Mouse (Mus musculus): ENCODE data around the gene Gtf2ird1.
"Not testable (repeated sequence)": the region's sequence is repeated elsewhere in the genome, so short reads cannot be mapped to it uniquely, and the experiment has no call there.

Gene Gtf2ird1

GRCm38 (mm10) chr5:134337012-134337411 lies 119.5 kb downstream of the Gtf2ird1 start:
- H3K4me1 ChIP-seq (replicated peaks; ENCODE audit: low read depth, low read length), result peaks cover 87% of the 10 kb centered on the region
- TF ChIP-seq NANOG (IDR thresholded peaks at IDR 0.05; ENCODE audit: borderline replicate concordance, low read length), result peak; percentile 82
- H3K36me3 ChIP-seq (ENCODE audit: insufficient read depth, low read length); H3K4me3 ChIP-seq (replicated peaks; ENCODE audit: low read length); H3K9me3 ChIP-seq (ENCODE audit: low read length); H3K27me3 ChIP-seq (ENCODE audit: insufficient read depth, low read length): not testable (repeated sequence)

GRCm38 (mm10) chr5:134332743-134333142 lies 123.8 kb downstream of the Gtf2ird1 start:
- Histone ChIP-seq H3K4me3 (replicated peaks; ENCODE audit: low read length) (no peak overlapping the region), H3K9me3 (ENCODE audit: low read length) (no peaks in the 10 kb centered on the region), H3K4me1 (replicated peaks; ENCODE audit: low read depth, low read length) (peaks cover 92% of the 10 kb centered on the region), H3K36me3 (ENCODE audit: insufficient read depth, low read length) (no peaks in the 10 kb centered on the region), H3K27me3 (ENCODE audit: insufficient read depth, low read length) (no peaks in the 10 kb centered on the region)
- TF ChIP-seq CTCF (conservative IDR thresholded peaks at IDR 0.05; ENCODE audit: low read length), result no peak
- peak; percentile 61; the same call in 1 of the 2 replicates for TF ChIP-seq NANOG (IDR thresholded peaks at IDR 0.05; ENCODE audit: borderline replicate concordance, low read length)

- no peaks in the 10 kb centered on the region for H3K27me3 ChIP-seq (ENCODE audit: insufficient read depth, low read length)
Observed at GRCm38 (mm10) chr5:134330082-134330481, 126.4 kb downstream of the Gtf2ird1 start.

GRCm38 (mm10) chr5:134329311-134329710 lies 127.2 kb downstream of the Gtf2ird1 start:
- Histone ChIP-seq H3K9me3 (ENCODE audit: low read length) (no peaks in the 10 kb centered on the region), H3K27me3 (ENCODE audit: insufficient read depth, low read length) (no peaks in the 10 kb centered on the region), H3K36me3 (ENCODE audit: insufficient read depth, low read length) (no peaks in the 10 kb centered on the region), H3K4me1 (replicated peaks; ENCODE audit: low read depth, low read length) (peaks cover 89% of the 10 kb centered on the region), H3K4me3 (replicated peaks; ENCODE audit: low read length) (no peak overlapping the region)
- TF ChIP-seq NANOG (IDR thresholded peaks at IDR 0.05; ENCODE audit: borderline replicate concordance, low read length), result peak; percentile 59; the same call in 1 of the 2 replicates
- no peak for TF ChIP-seq CTCF (conservative IDR thresholded peaks at IDR 0.05; ENCODE audit: low read length)

More at GRCm38 (mm10) chr5:134330082-134330481, 126.4 kb downstream of the Gtf2ird1 start:
- no peaks in the 10 kb centered on the region for H3K9me3 ChIP-seq (ENCODE audit: low read length)
- peaks cover 85% of the 10 kb centered on the region for H3K4me1 ChIP-seq (replicated peaks; ENCODE audit: low read depth, low read length)
- no peak overlapping the region for H3K4me3 ChIP-seq (replicated peaks; ENCODE audit: low read length)
- no peaks in the 10 kb centered on the region for H3K36me3 ChIP-seq (ENCODE audit: insufficient read depth, low read length)
- TF ChIP-seq POU5F1 (IDR thresholded peaks at IDR 0.05; ENCODE audit: borderline replicate concordance, low read length) (0 out of 2 replicates have a peak, but pooled peaks have one; percentile 10), NANOG (IDR thresholded peaks at IDR 0.05; ENCODE audit: borderline replicate concordance, low read length) (no peak)

GRCm38 (mm10) chr5:134328482-134329001 lies 128.0 kb downstream of the Gtf2ird1 start:
- no peaks in the 10 kb centered on the region for H3K9me3 ChIP-seq (ENCODE audit: low read length)
- H3K4me3 ChIP-seq (replicated peaks; ENCODE audit: low read length), result 0 out of 2 replicates have a peak overlapping the region, but pooled peaks have one; percentile 14
- TF ChIP-seq NANOG (IDR thresholded peaks at IDR 0.05; ENCODE audit: borderline replicate concordance, low read length) (no peak), CTCF (conservative IDR thresholded peaks at IDR 0.05; ENCODE audit: low read length) (no peak)
- peaks cover 88% of the 10 kb centered on the region for H3K4me1 ChIP-seq (replicated peaks; ENCODE audit: low read depth, low read length)
- no peaks in the 10 kb centered on the region for H3K36me3 ChIP-seq (ENCODE audit: insufficient read depth, low read length)
- no peaks in the 10 kb centered on the region for H3K27me3 ChIP-seq (ENCODE audit: insufficient read depth, low read length)

- Histone ChIP-seq H3K27me3 (ENCODE audit: insufficient read depth, low read length) (no peaks in the 10 kb centered on the region), H3K36me3 (ENCODE audit: insufficient read depth, low read length) (no peaks in the 10 kb centered on the region), H3K4me3 (replicated peaks; ENCODE audit: low read length) (peak overlapping the region; percentile 61), H3K9me3 (ENCODE audit: low read length) (no peaks in the 10 kb centered on the region), H3K4me1 (replicated peaks; ENCODE audit: low read depth, low read length) (peaks cover 88% of the 10 kb centered on the region)
- TF ChIP-seq CTCF (conservative IDR thresholded peaks at IDR 0.05; ENCODE audit: low read length), result no peak
- no peak for TF ChIP-seq POU5F1 (IDR thresholded peaks at IDR 0.05; ENCODE audit: borderline replicate concordance, low read length)
- no peak for TF ChIP-seq NANOG (IDR thresholded peaks at IDR 0.05; ENCODE audit: borderline replicate concordance, low read length)
Observed at GRCm38 (mm10) chr5:134325856-134326566, 130.5 kb downstream of the Gtf2ird1 start.

- Histone ChIP-seq H3K36me3 (ENCODE audit: insufficient read depth, low read length) (no peaks in the 10 kb centered on the region), H3K4me3 (replicated peaks; ENCODE audit: low read length) (no peak overlapping the region), H3K27me3 (ENCODE audit: insufficient read depth, low read length) (no peaks in the 10 kb centered on the region), H3K9me3 (ENCODE audit: low read length) (no peaks in the 10 kb centered on the region), H3K4me1 (replicated peaks; ENCODE audit: low read depth, low read length) (peaks cover 75% of the 10 kb centered on the region)
- no peak for TF ChIP-seq POU5F1 (IDR thresholded peaks at IDR 0.05; ENCODE audit: borderline replicate concordance, low read length)
- TF ChIP-seq NANOG (IDR thresholded peaks at IDR 0.05; ENCODE audit: borderline replicate concordance, low read length), result no peak
- TF ChIP-seq CTCF (conservative IDR thresholded peaks at IDR 0.05; ENCODE audit: low read length), result no peak
Observed at GRCm38 (mm10) chr5:134323869-134324268, 132.6 kb downstream of the Gtf2ird1 start.

- TF ChIP-seq NANOG (IDR thresholded peaks at IDR 0.05; ENCODE audit: borderline replicate concordance, low read length) (no peak), CTCF (conservative IDR thresholded peaks at IDR 0.05; ENCODE audit: low read length) (no peak), POU5F1 (IDR thresholded peaks at IDR 0.05; ENCODE audit: borderline replicate concordance, low read length) (no peak)
- no peaks in the 10 kb centered on the region for H3K27me3 ChIP-seq (ENCODE audit: insufficient read depth, low read length)
- no peaks in the 10 kb centered on the region for H3K9me3 ChIP-seq (ENCODE audit: low read length)
- H3K4me3 ChIP-seq (replicated peaks; ENCODE audit: low read length), result no peak overlapping the region
- no peaks in the 10 kb centered on the region for H3K36me3 ChIP-seq (ENCODE audit: insufficient read depth, low read length)
- peaks cover 71% of the 10 kb centered on the region for H3K4me1 ChIP-seq (replicated peaks; ENCODE audit: low read depth, low read length)
Observed at GRCm38 (mm10) chr5:134323311-134323710, 133.2 kb downstream of the Gtf2ird1 start.

- Histone ChIP-seq H3K4me3 (replicated peaks; ENCODE audit: low read length) (no peak overlapping the region), H3K4me1 (replicated peaks; ENCODE audit: low read depth, low read length) (peaks cover 70% of the 10 kb centered on the region), H3K36me3 (ENCODE audit: insufficient read depth, low read length) (no peaks in the 10 kb centered on the region), H3K27me3 (ENCODE audit: insufficient read depth, low read length) (no peaks in the 10 kb centered on the region), H3K9me3 (ENCODE audit: low read length) (no peaks in the 10 kb centered on the region)
- TF ChIP-seq NANOG (IDR thresholded peaks at IDR 0.05; ENCODE audit: borderline replicate concordance, low read length) (no peak), POU5F1 (IDR thresholded peaks at IDR 0.05; ENCODE audit: borderline replicate concordance, low read length) (no peak), CTCF (conservative IDR thresholded peaks at IDR 0.05; ENCODE audit: low read length) (no peak)
Observed at GRCm38 (mm10) chr5:134322355-134322754, 134.2 kb downstream of the Gtf2ird1 start.
